Mouse (Mus musculus): ENCODE results near the gene Btbd9.

GRCm38 (mm10) chr17:30428661-30429060 is 147.6 kb downstream of the Btbd9 start:
- TF ChIP-seq EP300 (IDR thresholded peaks at IDR 0.05) (no peak), CTCF (IDR thresholded peaks at IDR 0.05) (no peak)
